Mouse (Mus musculus) megakaryocyte, embryonic 14.5 days (primary cell): ENCODE results near the gene Ctnnbl1. TPM values are rescaled to one million over a fixed set of nuclear protein-coding genes. Genes with fewer than 3 reads are reported as not detected.

ENCODE experiments used
- H3K27me3 ChIP-seq: replicated peaks from 2 replicates; pipeline ENCODE3; 2012; ENCODE audit warnings: inconsistent platforms
- H3K36me3 ChIP-seq: replicated peaks from 2 replicates; pipeline ENCODE3; 2012; ENCODE audit warnings: low read length, inconsistent platforms, mixed read lengths
- H3K4me1 ChIP-seq: 2 replicates; pipeline ENCODE4 v1.6.1; 2012; ENCODE audit warnings: inconsistent platforms
- H3K4me3 ChIP-seq: replicated peaks from 2 replicates; pipeline ENCODE3; 2012; ENCODE audit warnings: moderate library complexity, mild to moderate bottlenecking, inconsistent platforms
- H3K9me3 ChIP-seq: 2 replicates; pipeline ENCODE4 v1.6.1; 2012; ENCODE audit warnings: inconsistent platforms
- FLI1 ChIP-seq: IDR thresholded peaks from 2 replicates; pipeline ENCODE4 v1.6.1; 2012; ENCODE audit warnings: low read length, inconsistent platforms, mixed read lengths
- GATA1 ChIP-seq: IDR thresholded peaks from 3 replicates; pipeline ENCODE4 v1.6.1; 2012; ENCODE audit warnings: mixed read lengths, low read length, inconsistent platforms, borderline replicate concordance
- polyA plus RNA-seq: library from polyadenylated mRNA; stranded (reverse); fragments of >175 nt; gene quantifications from 2 replicates; pipeline ENCODE4 v1.2.3, GENCODE M21; 2012; ENCODE audit warnings: low replicate concordance; ENCODE audit not compliant: insufficient read depth

The Ctnnbl1 gene
- polyA plus RNA-seq = 2.0 and 11.9 TPM in 2 replicates

- Histone ChIP-seq H3K27me3 (peaks cover 6% of the 10 kb centered on the region), H3K4me1 (peaks cover 33% of the 10 kb centered on the region), H3K9me3 (no peaks in the 10 kb centered on the region), H3K36me3 (peaks cover 12% of the 10 kb centered on the region), H3K4me3 (peak within 1 kb of the TSS; percentile 100)
- no peak for TF ChIP-seq FLI1
- TF ChIP-seq GATA1 = no peak
These were observed at the start of gene Ctnnbl1 for GRCm38 (mm10) chr2:157736854-157737850. Ctnnbl1 (plus strand) TSS chr2:157737401.

DNA sequence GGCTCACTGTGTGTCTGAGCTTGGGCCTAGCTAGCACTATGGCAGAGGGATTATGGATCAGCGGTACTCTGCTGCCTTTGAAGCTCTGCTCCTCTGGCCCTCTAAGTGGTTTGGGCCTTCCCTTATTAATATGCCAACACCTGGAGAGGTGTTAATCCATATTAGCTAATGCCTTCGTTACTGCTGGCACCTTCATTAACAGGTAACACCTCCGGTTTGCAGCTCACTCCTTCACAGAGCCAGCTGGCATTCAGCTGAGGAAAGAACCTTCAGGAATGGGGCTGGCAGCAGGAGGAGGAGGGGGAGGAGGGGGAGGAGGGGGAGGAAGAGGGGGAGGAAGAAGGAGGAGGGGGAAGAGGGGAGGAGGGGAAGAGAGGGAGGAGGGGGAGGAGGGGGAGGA lies 49.7 kb upstream of the Ctnnbl1 start:
- Histone ChIP-seq H3K36me3 (no peaks in the 10 kb centered on the region), H3K4me3 (no peak overlapping the region), H3K9me3 (no peaks in the 10 kb centered on the region), H3K27me3 (peaks cover 39% of the 10 kb centered on the region), H3K4me1 (no peaks in the 10 kb centered on the region)
- TF ChIP-seq GATA1 (no peak), FLI1 (no peak)

DNA sequence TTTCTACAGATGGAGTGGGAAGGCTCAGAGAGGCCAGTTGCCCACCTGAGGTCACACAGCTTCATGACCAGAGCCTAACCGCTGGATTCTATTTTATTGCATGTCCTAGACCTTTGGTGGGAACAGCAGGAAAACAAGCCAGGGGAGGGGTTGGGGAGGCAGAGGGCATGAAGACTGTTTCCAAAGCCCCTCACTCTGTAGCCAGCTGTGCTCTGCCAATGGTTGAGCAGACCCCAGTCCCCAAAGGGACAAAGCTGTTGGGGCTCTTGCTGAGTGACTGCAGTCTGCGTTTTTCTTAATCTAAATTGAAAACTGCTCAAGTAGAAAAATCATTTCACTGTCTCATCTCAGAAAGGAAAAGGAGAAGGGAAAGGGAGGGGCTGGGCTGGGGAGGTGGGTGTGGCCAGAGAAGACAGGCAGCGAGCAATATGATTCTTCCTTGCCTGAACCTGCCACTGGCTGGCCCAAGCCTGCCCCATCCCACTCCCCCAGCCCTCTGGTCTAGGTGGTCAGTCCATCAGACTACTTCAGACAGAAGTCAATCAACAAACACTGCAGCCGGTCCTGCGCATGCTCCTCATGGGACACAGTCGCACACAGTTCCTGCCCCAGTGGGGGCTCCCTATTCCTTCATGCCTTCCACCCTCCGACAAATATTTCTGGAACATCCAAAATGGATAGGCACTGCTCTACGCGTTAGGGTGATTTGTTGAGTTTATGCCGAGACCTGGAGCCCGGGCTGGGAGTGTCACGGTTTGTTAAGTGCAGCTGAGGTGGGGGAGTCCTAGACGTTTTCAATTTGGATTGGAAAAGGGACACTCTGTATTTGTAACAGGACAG lies 45.7 kb upstream of the Ctnnbl1 start:
- no peaks in the 10 kb centered on the region for H3K36me3 ChIP-seq
- TF ChIP-seq FLI1 (no peak), GATA1 (no peak)
- H3K4me3 ChIP-seq = no peak overlapping the region
- peaks cover 49% of the 10 kb centered on the region for H3K27me3 ChIP-seq
- peaks cover 17% of the 10 kb centered on the region for H3K9me3 ChIP-seq
- no peaks in the 10 kb centered on the region for H3K4me1 ChIP-seq

- H3K27me3 ChIP-seq = peaks cover 46% of the 10 kb centered on the region
- no peaks in the 10 kb centered on the region for H3K4me1 ChIP-seq
- H3K9me3 ChIP-seq = peaks cover 18% of the 10 kb centered on the region
- TF ChIP-seq FLI1 = no peak
- no peak for TF ChIP-seq GATA1
- no peaks in the 10 kb centered on the region for H3K36me3 ChIP-seq
- H3K4me3 ChIP-seq = no peak overlapping the region
These were observed 44.8 kb upstream of the Ctnnbl1 start for GRCm38 (mm10) chr2:157692365-157692932.

GRCm38 (mm10) chr2:157693576-157693975 lies 43.6 kb upstream of the Ctnnbl1 start:
- Histone ChIP-seq H3K27me3 (peaks cover 39% of the 10 kb centered on the region), H3K36me3 (no peaks in the 10 kb centered on the region), H3K4me3 (no peak overlapping the region), H3K9me3 (peaks cover 18% of the 10 kb centered on the region), H3K4me1 (no peaks in the 10 kb centered on the region)
- TF ChIP-seq FLI1 (no peak), GATA1 (no peak)

- H3K27me3 ChIP-seq = peaks cover 28% of the 10 kb centered on the region
- no peaks in the 10 kb centered on the region for H3K36me3 ChIP-seq
- H3K4me3 ChIP-seq = no peak overlapping the region
- H3K9me3 ChIP-seq = peaks cover 18% of the 10 kb centered on the region
- H3K4me1 ChIP-seq = no peaks in the 10 kb centered on the region
- no peak for TF ChIP-seq FLI1
- TF ChIP-seq GATA1 = no peak
These were observed 40.9 kb upstream of the Ctnnbl1 start for GRCm38 (mm10) chr2:157696297-157696731.

GRCm38 (mm10) chr2:157703155-157703554 lies 34.0 kb upstream of the Ctnnbl1 start:
- Histone ChIP-seq H3K4me1 (no peaks in the 10 kb centered on the region), H3K4me3 (no peak overlapping the region), H3K27me3 (peaks cover 40% of the 10 kb centered on the region), H3K9me3 (no peaks in the 10 kb centered on the region), H3K36me3 (no peaks in the 10 kb centered on the region)
- TF ChIP-seq FLI1 = no peak
- TF ChIP-seq GATA1 = no peak

DNA sequence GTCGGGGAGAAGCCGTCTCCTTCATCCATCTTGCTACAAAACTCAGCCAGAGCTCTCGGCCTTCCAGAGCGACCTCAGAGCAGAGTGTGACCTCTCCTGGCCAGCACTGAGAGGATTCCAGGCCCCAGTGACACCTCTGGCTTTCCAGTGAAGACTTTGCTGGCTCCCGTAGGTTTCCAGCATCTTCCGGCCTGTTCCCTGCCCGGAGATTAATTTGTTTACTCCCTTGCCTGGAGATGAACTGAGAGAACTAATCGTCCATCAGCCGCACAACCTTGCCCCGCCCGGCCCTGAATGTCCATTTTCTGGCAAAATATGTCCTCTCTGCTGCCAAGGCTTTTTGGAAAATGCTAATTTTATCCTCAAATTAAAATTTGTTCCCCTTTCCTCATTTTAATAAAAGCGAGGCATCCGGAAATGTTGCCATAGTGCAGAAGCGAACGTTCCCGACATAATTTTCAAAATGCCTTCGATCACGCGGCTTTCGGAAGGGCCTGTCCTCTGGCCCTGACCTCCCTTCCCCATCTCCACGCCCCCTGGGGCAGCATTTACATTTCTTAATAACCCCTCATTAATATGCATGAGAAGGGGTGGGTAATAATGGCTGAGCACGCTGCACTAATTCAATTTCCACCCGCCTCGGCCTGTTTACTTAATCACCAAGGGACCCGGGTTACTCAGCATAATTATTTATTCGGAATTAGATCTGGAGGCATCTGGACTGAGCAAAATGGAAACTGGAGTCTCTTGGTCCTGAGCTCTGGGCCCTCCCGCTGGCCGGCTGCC lies 32.0 kb upstream of the Ctnnbl1 start:
- H3K27me3 ChIP-seq = peaks cover 48% of the 10 kb centered on the region

DNA sequence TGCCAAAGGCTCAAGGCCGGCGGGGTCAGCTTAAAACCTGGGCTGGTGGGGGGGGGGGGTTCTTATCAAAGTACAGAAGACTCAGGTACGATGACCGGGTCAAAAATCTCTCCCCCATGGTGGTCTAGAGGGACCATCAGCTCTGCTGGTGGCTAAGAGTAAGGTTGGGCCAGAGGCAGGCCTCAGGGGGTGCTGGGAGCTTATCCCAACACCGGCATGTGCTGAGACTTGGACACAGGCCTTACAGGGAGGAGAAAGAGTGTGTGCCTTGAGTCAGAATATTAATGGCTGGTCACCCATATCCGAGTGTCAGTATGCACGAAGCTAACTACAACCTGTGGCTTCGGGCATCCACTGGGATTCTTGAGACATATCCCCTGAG lies 31.4 kb upstream of the Ctnnbl1 start:
- Histone ChIP-seq H3K27me3 (peaks cover 47% of the 10 kb centered on the region), H3K4me1 (no peaks in the 10 kb centered on the region; the same call in 1 of the 2 replicates), H3K9me3 (no peaks in the 10 kb centered on the region), H3K4me3 (no peak overlapping the region), H3K36me3 (no peaks in the 10 kb centered on the region)
- TF ChIP-seq GATA1 (no peak), FLI1 (no peak)

More for the DNA sequence above, 32.0 kb upstream of the Ctnnbl1 start:
- H3K4me3 ChIP-seq = no peak overlapping the region
- no peaks in the 10 kb centered on the region; the same call in 1 of the 2 replicates for H3K4me1 ChIP-seq
- H3K9me3 ChIP-seq = no peaks in the 10 kb centered on the region
- no peaks in the 10 kb centered on the region for H3K36me3 ChIP-seq
- no peak for TF ChIP-seq GATA1
- no peak for TF ChIP-seq FLI1
